Mouse (Mus musculus): ENCODE results near the gene Podn. TPM values are rescaled to one million over a fixed set of nuclear protein-coding genes. Genes with fewer than 3 reads are reported as not detected.

The Podn gene
- polyA plus RNA-seq, 1 experiment from 2014 or later, result 0.19 TPM

- no peaks in the 10 kb centered on the region for H3K36me3 ChIP-seq (ENCODE audit: control insufficient read depth, insufficient read depth, low read length)
- no peak overlapping the region for H3K4me2 ChIP-seq (ENCODE audit: low read length)
- 80% methylated on average over 2 of the region's 2 CpGs for WGBS
- H3K27ac ChIP-seq (ENCODE audit: low read depth, low read length), result no peak overlapping the region
- no peak for ATAC-seq
- H3K9me3 ChIP-seq (replicated peaks; ENCODE audit: control insufficient read depth, low read length), result no peaks in the 10 kb centered on the region
- no peak overlapping the region for H3K9ac ChIP-seq (ENCODE audit: low read length)
- no peak for DNase-seq (ENCODE audit: low spot score)
- H3K27me3 ChIP-seq (replicated peaks; ENCODE audit: control insufficient read depth, insufficient read depth, low read length), result no peaks in the 10 kb centered on the region
- no peaks in the 10 kb centered on the region for H3K4me1 ChIP-seq (ENCODE audit: control insufficient read depth, insufficient read depth, low read length)
- H3K4me3 ChIP-seq (ENCODE audit: low read depth, low read length), result no peak overlapping the region
These were observed 81.8 kb downstream of the Podn start for GRCm38 (mm10) chr4:108014466-108014865.

GRCm38 (mm10) chr4:108008541-108008940, 87.7 kb downstream of the Podn start:
- Histone ChIP-seq H3K4me2 (ENCODE audit: low read length) (no peak overlapping the region), H3K9me3 (replicated peaks; ENCODE audit: control insufficient read depth, low read length) (no peaks in the 10 kb centered on the region), H3K4me1 (ENCODE audit: control insufficient read depth, insufficient read depth, low read length) (no peaks in the 10 kb centered on the region), H3K27ac (ENCODE audit: low read depth, low read length) (no peak overlapping the region), H3K27me3 (replicated peaks; ENCODE audit: control insufficient read depth, insufficient read depth, low read length) (no peaks in the 10 kb centered on the region), H3K4me3 (ENCODE audit: low read depth, low read length) (no peak overlapping the region), H3K9ac (ENCODE audit: low read length) (no peak overlapping the region), H3K36me3 (ENCODE audit: control insufficient read depth, insufficient read depth, low read length) (no peaks in the 10 kb centered on the region)
- WGBS, result 84% methylated on average over 8 of the region's 8 CpGs
- no peak for ATAC-seq
- no peak for DNase-seq (ENCODE audit: low spot score)

- Histone ChIP-seq H3K4me2 (ENCODE audit: low read length) (no peak overlapping the region), H3K9me3 (replicated peaks; ENCODE audit: control insufficient read depth, low read length) (no peaks in the 10 kb centered on the region)
- 87% methylated on average over 7 of the region's 7 CpGs for WGBS
These were observed 88.6 kb downstream of the Podn start for GRCm38 (mm10) chr4:108007532-108008103.

GRCm38 (mm10) chr4:108005328-108005727, 90.9 kb downstream of the Podn start:
- Histone ChIP-seq H3K9ac (ENCODE audit: low read length) (no peak overlapping the region), H3K27ac (ENCODE audit: low read depth, low read length) (no peak overlapping the region), H3K4me2 (ENCODE audit: low read length) (no peak overlapping the region), H3K36me3 (ENCODE audit: control insufficient read depth, insufficient read depth, low read length) (no peaks in the 10 kb centered on the region), H3K4me1 (ENCODE audit: control insufficient read depth, insufficient read depth, low read length) (no peaks in the 10 kb centered on the region), H3K4me3 (ENCODE audit: low read depth, low read length) (no peak overlapping the region), H3K9me3 (replicated peaks; ENCODE audit: control insufficient read depth, low read length) (no peaks in the 10 kb centered on the region), H3K27me3 (replicated peaks; ENCODE audit: control insufficient read depth, insufficient read depth, low read length) (no peaks in the 10 kb centered on the region)
- DNase-seq (ENCODE audit: low spot score) (peak; percentile 65), ATAC-seq (no peak)
- 46% methylated on average over 7 of the region's 7 CpGs for WGBS

More at GRCm38 (mm10) chr4:108007532-108008103, 88.6 kb downstream of the Podn start:
- Histone ChIP-seq H3K36me3 (ENCODE audit: control insufficient read depth, insufficient read depth, low read length) (no peaks in the 10 kb centered on the region), H3K4me3 (ENCODE audit: low read depth, low read length) (no peak overlapping the region), H3K27ac (ENCODE audit: low read depth, low read length) (no peak overlapping the region), H3K9ac (ENCODE audit: low read length) (no peak overlapping the region), H3K4me1 (ENCODE audit: control insufficient read depth, insufficient read depth, low read length) (no peaks in the 10 kb centered on the region), H3K27me3 (replicated peaks; ENCODE audit: control insufficient read depth, insufficient read depth, low read length) (no peaks in the 10 kb centered on the region)
- no peak for ATAC-seq
- no peak for DNase-seq (ENCODE audit: low spot score)

- DNase-seq (ENCODE audit: low spot score), result no peak
These were observed 96.9 kb downstream of the Podn start for GRCm38 (mm10) chr4:107999380-107999779.

GRCm38 (mm10) chr4:107998641-107999332, 97.5 kb downstream of the Podn start:
- DNase-seq (ENCODE audit: low spot score), result peak; percentile 46
- Histone ChIP-seq H3K4me3 (ENCODE audit: low read depth, low read length) (no peak overlapping the region), H3K27me3 (replicated peaks; ENCODE audit: control insufficient read depth, insufficient read depth, low read length) (no peaks in the 10 kb centered on the region)

More at GRCm38 (mm10) chr4:107999380-107999779, 96.9 kb downstream of the Podn start:
- H3K27me3 ChIP-seq (replicated peaks; ENCODE audit: control insufficient read depth, insufficient read depth, low read length), result no peaks in the 10 kb centered on the region
- H3K4me3 ChIP-seq (ENCODE audit: low read depth, low read length), result no peak overlapping the region
- H3K27ac ChIP-seq (ENCODE audit: low read depth, low read length), result no peak overlapping the region
- no peaks in the 10 kb centered on the region for H3K4me1 ChIP-seq (ENCODE audit: control insufficient read depth, insufficient read depth, low read length)
- H3K9ac ChIP-seq (ENCODE audit: low read length), result no peak overlapping the region
- no peak for ATAC-seq
- H3K4me2 ChIP-seq (ENCODE audit: low read length), result no peak overlapping the region
- H3K36me3 ChIP-seq (ENCODE audit: control insufficient read depth, insufficient read depth, low read length), result no peaks in the 10 kb centered on the region
- H3K9me3 ChIP-seq (replicated peaks; ENCODE audit: control insufficient read depth, low read length), result no peaks in the 10 kb centered on the region
- WGBS, result 73% methylated on average over 1 of the region's 1 CpGs

GRCm38 (mm10) chr4:107996418-107996986, 99.7 kb downstream of the Podn start:
- no peak for DNase-seq (ENCODE audit: low spot score)
- Histone ChIP-seq H3K36me3 (ENCODE audit: control insufficient read depth, insufficient read depth, low read length) (no peaks in the 10 kb centered on the region), H3K27ac (ENCODE audit: low read depth, low read length) (no peak overlapping the region), H3K4me1 (ENCODE audit: control insufficient read depth, insufficient read depth, low read length) (0 out of 2 replicates have a peak, but pooled peaks cover 2% of the 10 kb centered on the region), H3K9me3 (replicated peaks; ENCODE audit: control insufficient read depth, low read length) (no peaks in the 10 kb centered on the region), H3K4me3 (ENCODE audit: low read depth, low read length) (no peak overlapping the region), H3K4me2 (ENCODE audit: low read length) (no peak overlapping the region), H3K27me3 (replicated peaks; ENCODE audit: control insufficient read depth, insufficient read depth, low read length) (no peaks in the 10 kb centered on the region), H3K9ac (ENCODE audit: low read length) (no peak overlapping the region; the same call in 1 of the 2 replicates)
- ATAC-seq, result no peak
- WGBS, result 90% methylated on average over 9 of the region's 9 CpGs

More at GRCm38 (mm10) chr4:107998641-107999332, 97.5 kb downstream of the Podn start:
- H3K27ac ChIP-seq (ENCODE audit: low read depth, low read length), result no peak overlapping the region
- H3K4me2 ChIP-seq (ENCODE audit: low read length), result no peak overlapping the region
- no peak overlapping the region for H3K9ac ChIP-seq (ENCODE audit: low read length)
- H3K9me3 ChIP-seq (replicated peaks; ENCODE audit: control insufficient read depth, low read length), result no peaks in the 10 kb centered on the region
- WGBS, result 24% methylated on average over 11 of the region's 11 CpGs
- H3K36me3 ChIP-seq (ENCODE audit: control insufficient read depth, insufficient read depth, low read length), result no peaks in the 10 kb centered on the region
- no peaks in the 10 kb centered on the region for H3K4me1 ChIP-seq (ENCODE audit: control insufficient read depth, insufficient read depth, low read length)
- ATAC-seq, result no peak

GRCm38 (mm10) chr4:107995727-107996126, 100.5 kb downstream of the Podn start:
- H3K36me3 ChIP-seq (ENCODE audit: control insufficient read depth, insufficient read depth, low read length), result no peaks in the 10 kb centered on the region
- H3K27ac ChIP-seq (ENCODE audit: low read depth, low read length), result peak overlapping the region; percentile 5; the same call in 1 of the 2 replicates
- no peak for DNase-seq (ENCODE audit: low spot score)
- H3K4me1 ChIP-seq (ENCODE audit: control insufficient read depth, insufficient read depth, low read length), result 0 out of 2 replicates have a peak, but pooled peaks cover 2% of the 10 kb centered on the region
- 77% methylated on average over 6 of the region's 6 CpGs for WGBS
- no peaks in the 10 kb centered on the region for H3K9me3 ChIP-seq (replicated peaks; ENCODE audit: control insufficient read depth, low read length)
- ATAC-seq, result no peak
- no peak overlapping the region for H3K4me2 ChIP-seq (ENCODE audit: low read length)
- no peak overlapping the region for H3K9ac ChIP-seq (ENCODE audit: low read length)
- H3K27me3 ChIP-seq (replicated peaks; ENCODE audit: control insufficient read depth, insufficient read depth, low read length), result no peaks in the 10 kb centered on the region
- no peak overlapping the region for H3K4me3 ChIP-seq (ENCODE audit: low read depth, low read length)

- H3K4me2 ChIP-seq (ENCODE audit: low read length), result no peak overlapping the region
- H3K27me3 ChIP-seq (replicated peaks; ENCODE audit: control insufficient read depth, insufficient read depth, low read length), result no peaks in the 10 kb centered on the region
- no peaks in the 10 kb centered on the region for H3K36me3 ChIP-seq (ENCODE audit: control insufficient read depth, insufficient read depth, low read length)
- ATAC-seq (no peak), DNase-seq (ENCODE audit: low spot score) (no peak)
- H3K9me3 ChIP-seq (replicated peaks; ENCODE audit: control insufficient read depth, low read length), result no peaks in the 10 kb centered on the region
- 95% methylated on average over 6 of the region's 6 CpGs for WGBS
- no peak overlapping the region for H3K4me3 ChIP-seq (ENCODE audit: low read depth, low read length)
- H3K4me1 ChIP-seq (ENCODE audit: control insufficient read depth, insufficient read depth, low read length), result 0 out of 2 replicates have a peak, but pooled peaks cover 2% of the 10 kb centered on the region
- no peak overlapping the region for H3K9ac ChIP-seq (ENCODE audit: low read length)
- no peak overlapping the region for H3K27ac ChIP-seq (ENCODE audit: low read depth, low read length)
These were observed 101.2 kb downstream of the Podn start for GRCm38 (mm10) chr4:107995011-107995410.

All from forebrain, embryonic 14.5 days (tissue).